Comparison of ENCODE assay signal across 8 mouse cellular contexts in genomic region chr10:88200951-88201638, GRCm38 (mm10). TPM values are rescaled to one million over a fixed set of nuclear protein-coding genes. Genes with fewer than 3 reads are reported as not detected.
A peak's percentile ranks its signal among the peaks of the same experiment; 100 is the strongest.
DNase-seq lines count a peak whose midpoint lies in the region; ATAC-seq and TF ChIP-seq lines count a peak whose summit lies in the region.

Gene Washc3, plus strand, starts transcription at chr10:88201093.

- no peaks in the 10 kb centered on the region for H3K9me3 ChIP-seq in G1E (replicated peaks)
- no peaks in the 10 kb centered on the region for H3K9me3 ChIP-seq in forebrain, embryonic 16.5 days (ENCODE audit: control insufficient read depth, low read length)
- no peaks in the 10 kb centered on the region for H3K9me3 ChIP-seq in lung, embryonic 14.5 days (ENCODE audit: low read depth, low read length)

- H3K36me3 ChIP-seq in G1E (replicated peaks) = peaks cover 29% of the 10 kb centered on the region
- H3K36me3 ChIP-seq in forebrain, embryonic 16.5 days (ENCODE audit: control insufficient read depth, insufficient read depth) = 0 out of 2 replicates have a peak, but pooled peaks cover 2% of the 10 kb centered on the region
- H3K36me3 ChIP-seq in lung, embryonic 14.5 days (ENCODE audit: insufficient read depth) = no peaks in the 10 kb centered on the region
- H3K36me3 ChIP-seq in thymus, adult 2 months (ENCODE audit: control insufficient read depth, insufficient read depth, low read length) = no peaks in the 10 kb centered on the region

- 2% methylated on average over 23 of the region's 23 CpGs for WGBS in forebrain, embryonic 16.5 days
- 1% methylated on average over 23 of the region's 23 CpGs for WGBS in lung, embryonic 14.5 days
- WGBS in olfactory bulb, adult 2 months = under 1% methylated on average over 23 of the region's 23 CpGs
- under 1% methylated on average over 23 of the region's 23 CpGs for WGBS in thymus, adult 2 months

- peak within 1 kb of the TSS; percentile 74 for H3K4me2 ChIP-seq in forebrain, embryonic 16.5 days (ENCODE audit: low read length)
- H3K4me2 ChIP-seq in lung, embryonic 14.5 days = peak within 1 kb of the TSS; percentile 63

- peak within 1 kb of the TSS; percentile 88 for H3K27ac ChIP-seq in forebrain, embryonic 16.5 days (ENCODE audit: low read length)
- peak within 1 kb of the TSS; percentile 93 for H3K27ac ChIP-seq in layer of hippocampus, adult 2 months
- peak within 1 kb of the TSS; percentile 34 for H3K27ac ChIP-seq in lung, embryonic 14.5 days (ENCODE audit: low read depth)
- peak within 1 kb of the TSS; percentile 57 for H3K27ac ChIP-seq in olfactory bulb, adult 2 months (ENCODE audit: insufficient read depth, low read depth, low read length)
- H3K27ac ChIP-seq in thymus, adult 2 months (ENCODE audit: control insufficient read depth, insufficient read depth, low read length) = peak within 1 kb of the TSS; percentile 85

- ATAC-seq in G1E (ENCODE audit: extremely low read depth, insufficient number of reproducible peaks, low FRiP score, poor library complexity, severe bottlenecking) = peak; percentile 99
- ATAC-seq in forebrain, embryonic 16.5 days = peak; percentile 100
- peak; percentile 99 for ATAC-seq in lung, embryonic 14.5 days (ENCODE audit: insufficient read depth)

- peak; percentile 62 for TF ChIP-seq POLR2A in olfactory bulb, adult 2 months (IDR thresholded peaks at IDR 0.05; ENCODE audit: insufficient read depth, low read depth, low read length)
- TF ChIP-seq POLR2A in thymus, adult 2 months (IDR thresholded peaks at IDR 0.05; ENCODE audit: control insufficient read depth, extremely low read depth, insufficient read depth, low read length, poor library complexity) = peak; percentile 90

- H3K4me3 ChIP-seq in G1E (ENCODE audit: low read depth, low read length) = peak within 1 kb of the TSS; percentile 78
- peak within 1 kb of the TSS; percentile 85 for H3K4me3 ChIP-seq in forebrain, embryonic 16.5 days (replicated peaks; ENCODE audit: low read length)
- peak within 1 kb of the TSS; percentile 89 for H3K4me3 ChIP-seq in layer of hippocampus, adult 2 months
- peak within 1 kb of the TSS; percentile 56 for H3K4me3 ChIP-seq in lung, embryonic 14.5 days (ENCODE audit: low read depth, low read length)
- H3K4me3 ChIP-seq in olfactory bulb, adult 2 months (ENCODE audit: insufficient read depth, low read depth, low read length) = peak within 1 kb of the TSS; percentile 65
- peak within 1 kb of the TSS; percentile 78 for H3K4me3 ChIP-seq in thymus, adult 2 months (ENCODE audit: control insufficient read depth, insufficient read depth, low read length)

- intact Hi-C loops in heart, postnatal 36 days (cut with DNase I) = loop anchor here (2.0 to 10.0 kb wide), 3 partner anchors 54 to 339 kb away; partner anchors contain the start of genes Chpt1, Nup37 and Parpbp

- peaks cover 5% of the 10 kb centered on the region; the same call in 1 of the 2 replicates for H3K27me3 ChIP-seq in G1E (ENCODE audit: insufficient read depth, low read length)
- no peaks in the 10 kb centered on the region for H3K27me3 ChIP-seq in forebrain, embryonic 16.5 days (replicated peaks; ENCODE audit: control insufficient read depth, insufficient read depth, low read length)
- no peaks in the 10 kb centered on the region for H3K27me3 ChIP-seq in lung, embryonic 14.5 days (ENCODE audit: insufficient read depth, low read length)
- no peaks in the 10 kb centered on the region for H3K27me3 ChIP-seq in thymus, adult 2 months (ENCODE audit: control insufficient read depth, insufficient read depth, low read length)

- peak; percentile 79 for DNase-seq in G1E (ENCODE audit: low spot score)
- peak; percentile 91 to 94 for DNase-seq in cerebellum, adult 18-20 months
- DNase-seq in heart, postnatal 36 days = peak; percentile 88 to 89
- DNase-seq in layer of hippocampus, adult 2 months (ENCODE audit: low spot score in 2 of 2) = peak; percentile 93
- peak; percentile 97 for DNase-seq in lung, embryonic 14.5 days
- DNase-seq in thymus, adult 2 months = peak; percentile 93

- peak within 1 kb of the TSS; percentile 94 for H3K9ac ChIP-seq in forebrain, embryonic 16.5 days (replicated peaks; ENCODE audit: low read depth, low read length)
- peak within 1 kb of the TSS; percentile 65 for H3K9ac ChIP-seq in lung, embryonic 14.5 days

- no peak for TF ChIP-seq CTCF in G1E (IDR thresholded peaks at IDR 0.05; ENCODE audit: low read depth, low read length)
- no peak for TF ChIP-seq CTCF in layer of hippocampus, adult 2 months (conservative IDR thresholded peaks at IDR 0.05)
- no peak for TF ChIP-seq CTCF in lung, embryonic 14.5 days (IDR thresholded peaks at IDR 0.05; ENCODE audit: low read depth)
- no peak for TF ChIP-seq CTCF in olfactory bulb, adult 2 months (IDR thresholded peaks at IDR 0.05; ENCODE audit: insufficient read depth, low read depth, low read length)
- 0 out of 2 replicates have a peak, but pooled peaks have one; percentile 29 for TF ChIP-seq CTCF in thymus, adult 2 months (IDR thresholded peaks at IDR 0.05; ENCODE audit: borderline replicate concordance, control insufficient read depth, extremely low read depth, insufficient read depth, low read length, poor library complexity)

- H3K4me1 ChIP-seq in G1E (ENCODE audit: insufficient read depth, low read depth, low read length) = peaks cover 18% of the 10 kb centered on the region
- H3K4me1 ChIP-seq in forebrain, embryonic 16.5 days (replicated peaks; ENCODE audit: control insufficient read depth, insufficient read depth, low read length) = peaks cover 6% of the 10 kb centered on the region
- H3K4me1 ChIP-seq in lung, embryonic 14.5 days (ENCODE audit: insufficient read depth) = 0 out of 2 replicates have a peak, but pooled peaks cover 4% of the 10 kb centered on the region
- H3K4me1 ChIP-seq in olfactory bulb, adult 2 months (ENCODE audit: control insufficient read depth, insufficient read depth, low read length) = peaks cover 3% of the 10 kb centered on the region
- H3K4me1 ChIP-seq in thymus, adult 2 months (replicated peaks; ENCODE audit: control insufficient read depth, insufficient read depth, low read length) = peaks cover 19% of the 10 kb centered on the region

RNA-seq across cellular contexts. Expression of gene Washc3, which starts in this region (rescaled TPM):
- total RNA-seq in G1E (2014; fragmentation: Nextera tagmentation) (103 and 116 TPM in 2 replicates), G1E (2017) (59.9 and 62.6 TPM in 2 replicates)
- 17.6 and 23.0 TPM in 2 replicates for polyA plus RNA-seq in G1E (2012)
- polyA plus RNA-seq in forebrain, embryonic 16.5 days (2015; fragmentation: Nextera tagmentation; extraction: Ambion mirVana) = 38.7 and 43.4 TPM in 2 replicates
- 10 to 100 TPM; 31.6 to 34.1 TPM for total RNA-seq in heart, postnatal 36 days (2021)
- total RNA-seq in layer of hippocampus, adult 2 months (2021) = 10 to 100 TPM; 23.8 to 26.8 TPM
- polyA plus RNA-seq in lung, embryonic 14.5 days (2014; fragmentation: Nextera tagmentation; extraction: Ambion mirVana) = 55.6 and 60.4 TPM in 2 replicates
- not detected in 2 replicates for polyA plus RNA-seq in olfactory bulb, adult 2 months (2012; ENCODE audit: insufficient read depth, insufficient read length, low replicate concordance, missing spikeins)
- 15.0 and 19.8 TPM in 2 replicates for polyA plus RNA-seq in thymus, adult 2 months (2012; rRNA removed)

Comparison
In these comparisons a context has a peak if more than half of its experiments do, and no peak if none do; other contexts are left out.
1. Peak in every context shown above with its lines: DNase-seq, ATAC-seq, H3K4me3 ChIP-seq and H3K27ac ChIP-seq.
2. H3K27ac ChIP-seq: peak in every context shown above with its lines; median percentile 93 in layer of hippocampus, adult 2 months; 88 in forebrain, embryonic 16.5 days; 85 in thymus, adult 2 months; 57 in olfactory bulb, adult 2 months; 34 in lung, embryonic 14.5 days.